Mouse (Mus musculus) frontal cortex, adult 2 months (tissue): Measurements from ENCODE around the gene Fem1a. TPM values are rescaled to one million over a fixed set of nuclear protein-coding genes. Genes with fewer than 3 reads are reported as not detected.

Source experiments
- DNase-seq, 2 experiments: peaks; one replicate each; pipeline ENCODE4 v3.0.0; 2022; ENCODE audit warnings: low spot score in 1 of 2; ENCODE audit errors: extremely low spot score in 1 of 2
- polyA plus RNA-seq: library from polyadenylated mRNA; depleted of rRNA; stranded (reverse); fragments of >200 nt; gene quantifications from 2 replicates; pipeline ENCODE4 v1.2.3, GENCODE M21; 2012; rRNA removed

Gene Fem1a
- polyA plus RNA-seq, 1 experiment, result 24.1 TPM

DNA sequence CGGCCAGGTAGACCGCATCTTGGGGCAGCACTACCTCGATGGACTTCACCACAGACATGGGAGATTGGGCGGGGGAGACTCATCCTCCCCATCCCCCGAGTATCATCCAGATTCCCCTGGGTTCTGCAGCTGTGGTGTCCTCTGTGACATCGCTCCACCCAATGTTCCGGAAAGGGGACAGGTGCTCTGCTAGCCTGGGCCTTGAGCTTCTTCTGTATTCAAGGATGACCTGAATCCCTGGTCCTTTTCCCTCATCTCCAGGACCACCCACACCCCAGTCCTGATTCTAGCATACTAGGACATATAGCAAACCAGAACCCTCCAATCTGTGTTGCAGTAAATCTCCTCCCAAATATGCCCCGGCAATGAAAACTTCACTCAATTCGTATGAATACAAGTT, 43.6 kb downstream of the Fem1a start, which contains the start of gene Arrdc5:
TSS of gene Arrdc5 (minus strand) at position 101 of the 400 bp plus-strand sequence.
- no peak for DNase-seq

DNA sequence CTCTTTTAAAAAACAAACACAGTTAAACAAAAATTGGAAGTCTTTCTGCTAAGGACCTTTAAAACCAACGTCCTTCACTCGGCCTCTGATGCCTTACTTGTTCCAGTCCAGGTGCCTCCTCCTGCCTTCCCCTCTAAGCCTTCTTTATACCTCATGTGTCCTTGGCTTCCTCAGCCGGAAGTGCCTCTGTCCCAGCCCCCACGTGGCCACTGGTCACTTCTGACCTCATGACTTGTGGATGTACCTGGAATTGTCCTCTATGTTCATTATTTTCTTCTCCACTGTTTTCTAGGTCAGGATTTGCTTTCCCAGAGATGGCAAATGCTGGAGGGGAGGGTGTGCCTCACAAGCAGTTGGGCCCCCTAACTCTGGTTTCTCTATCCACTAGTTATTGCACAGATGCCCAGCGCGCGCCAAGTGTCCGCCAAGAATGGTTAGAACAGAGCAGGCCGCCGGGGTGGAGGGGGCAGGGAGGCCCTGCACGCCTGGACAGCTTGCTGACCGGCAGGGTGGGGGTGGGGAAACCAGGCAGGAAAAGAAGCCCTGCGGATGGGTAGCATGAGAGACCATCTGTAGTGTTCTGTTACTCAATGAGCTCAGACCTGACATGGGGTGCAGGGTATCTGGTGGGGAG, 45.9 kb downstream of the Fem1a start:
- no peak for DNase-seq

DNA sequence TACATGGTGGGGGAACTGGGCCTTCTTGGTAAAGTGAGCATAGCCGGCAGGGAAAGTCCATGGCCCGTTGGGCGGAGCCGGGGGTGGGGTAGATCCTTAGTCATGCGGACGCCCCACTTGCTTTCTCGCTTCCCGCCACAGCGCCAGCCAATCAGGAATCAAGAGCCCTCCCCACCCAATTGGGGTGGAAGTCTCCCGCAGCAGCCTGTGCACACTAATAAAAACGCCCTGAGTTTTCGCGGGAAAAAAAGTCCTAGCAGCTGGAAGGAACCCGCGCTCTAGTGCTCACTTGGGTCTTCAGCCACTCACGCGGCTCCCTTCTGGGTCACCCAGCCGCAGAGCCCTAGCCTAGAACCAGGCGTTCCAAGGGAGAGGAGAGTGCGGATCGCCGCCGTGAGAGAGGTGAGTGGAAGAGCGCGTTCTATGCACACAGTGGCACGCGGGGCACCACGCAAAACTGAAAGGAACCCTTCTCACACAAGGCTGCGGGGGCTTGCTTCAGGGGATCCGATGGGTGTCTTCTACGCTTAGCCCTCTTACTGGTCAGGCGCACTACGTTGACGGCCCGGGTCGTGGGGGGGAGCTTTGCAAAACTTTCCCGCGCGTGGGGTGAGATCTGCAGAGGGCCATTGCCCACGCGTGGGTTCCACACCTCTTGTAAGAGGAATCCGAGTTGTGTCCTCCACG, 46.7 kb downstream of the Fem1a start, which contains the start of gene Uhrf1:
TSS of gene Uhrf1 (plus strand) at position 162 of the 687 bp plus-strand sequence.
- no peak for DNase-seq

DNA sequence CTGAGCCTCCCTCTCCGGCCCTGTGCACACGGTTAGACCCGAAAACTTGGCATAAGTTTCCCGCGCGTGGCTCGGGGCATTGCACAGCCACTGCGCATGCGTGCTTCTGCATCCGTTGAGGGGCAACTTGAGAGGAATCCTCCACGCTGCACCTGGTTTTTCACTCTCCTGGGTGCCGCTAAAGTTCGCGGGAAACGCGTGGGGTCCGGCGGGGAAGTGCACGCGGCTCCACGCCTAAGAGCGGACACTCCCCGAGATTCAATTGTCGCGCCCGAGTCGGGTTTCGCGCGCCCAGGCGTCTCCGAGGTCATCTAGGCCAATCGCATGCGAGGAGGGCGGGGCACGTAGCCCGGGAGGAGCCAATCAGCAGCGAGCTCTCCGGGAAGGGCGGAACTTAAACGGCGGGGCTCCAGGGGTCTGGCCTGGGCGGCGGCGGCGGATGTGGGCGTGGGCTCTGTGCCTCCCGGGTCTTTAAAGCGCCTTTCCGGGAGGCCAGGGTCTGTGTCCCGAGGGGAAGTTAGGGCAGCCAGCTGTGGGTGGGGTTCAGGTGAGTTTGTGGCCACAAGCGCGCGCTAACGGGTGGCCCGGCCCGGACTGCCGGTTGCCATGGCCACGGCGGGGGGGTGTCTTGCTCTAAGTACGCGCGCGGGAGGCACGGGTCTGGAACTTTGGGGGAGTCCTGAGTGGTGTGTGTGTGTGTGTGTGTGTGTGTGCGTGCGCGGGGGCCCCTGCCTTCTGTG, 47.4 kb downstream of the Fem1a start:
- peak; percentile 79 to 93 for DNase-seq

DNA sequence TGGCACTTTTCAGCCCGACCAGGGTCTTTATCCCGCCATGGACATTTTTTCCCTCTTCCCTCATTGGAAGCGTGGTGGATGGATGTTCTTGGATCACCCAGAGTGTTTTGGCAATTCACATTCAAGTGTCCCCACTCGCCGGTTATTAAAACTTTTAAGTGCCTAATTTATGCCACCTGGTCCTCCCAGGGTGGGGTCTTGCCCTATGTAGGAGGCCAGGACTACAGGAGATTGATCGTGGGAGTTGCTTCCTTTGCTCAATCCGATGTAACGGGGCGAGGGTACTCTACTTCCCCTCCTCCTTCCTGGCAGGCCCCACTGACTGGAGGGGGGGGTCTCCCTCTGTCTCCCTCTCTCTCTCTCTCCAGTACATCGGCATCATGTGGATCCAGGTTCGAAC, 48.1 kb downstream of the Fem1a start:
- no peak for DNase-seq

DNA sequence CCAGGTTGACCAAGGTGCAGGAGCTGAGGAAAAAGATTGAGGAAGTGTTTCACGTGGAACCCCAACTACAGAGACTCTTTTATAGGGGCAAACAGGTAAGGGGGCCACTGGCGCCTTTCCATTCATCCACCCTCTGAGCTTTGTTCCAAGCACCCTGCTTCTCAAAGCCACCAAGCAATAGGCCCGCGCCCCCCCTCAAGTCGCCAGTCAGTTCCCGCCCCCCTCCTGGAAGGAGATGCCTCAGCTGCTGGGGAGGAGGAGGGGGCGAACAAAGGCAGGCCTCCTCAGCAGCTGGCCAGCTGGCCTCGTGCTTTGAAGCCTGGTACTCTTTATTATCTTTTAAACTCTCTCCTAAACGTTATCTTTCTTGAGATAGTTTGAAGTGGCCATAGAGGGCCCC, 48.5 kb downstream of the Fem1a start:
- no peak for DNase-seq

DNA sequence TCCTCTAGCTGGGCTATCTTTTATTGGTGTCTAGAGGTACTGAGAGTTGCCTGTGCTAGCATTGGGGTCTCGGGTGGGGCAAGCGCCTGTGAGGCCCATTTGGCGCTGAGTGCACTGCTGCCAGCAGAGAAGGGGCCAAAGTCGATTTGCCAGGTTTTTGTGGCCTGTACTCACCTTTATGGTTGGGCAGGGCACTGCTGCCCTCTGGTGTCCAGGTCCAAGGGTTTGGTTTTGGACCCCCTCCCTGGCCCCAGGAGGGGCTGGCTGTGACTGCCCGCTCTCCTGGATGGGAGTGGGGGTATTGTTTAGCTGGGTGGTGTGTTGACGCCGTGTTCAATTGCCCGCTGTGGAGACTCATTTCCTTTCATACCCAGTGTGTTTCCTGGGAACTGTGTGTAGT, 49.2 kb downstream of the Fem1a start:
- DNase-seq, result no peak

DNA sequence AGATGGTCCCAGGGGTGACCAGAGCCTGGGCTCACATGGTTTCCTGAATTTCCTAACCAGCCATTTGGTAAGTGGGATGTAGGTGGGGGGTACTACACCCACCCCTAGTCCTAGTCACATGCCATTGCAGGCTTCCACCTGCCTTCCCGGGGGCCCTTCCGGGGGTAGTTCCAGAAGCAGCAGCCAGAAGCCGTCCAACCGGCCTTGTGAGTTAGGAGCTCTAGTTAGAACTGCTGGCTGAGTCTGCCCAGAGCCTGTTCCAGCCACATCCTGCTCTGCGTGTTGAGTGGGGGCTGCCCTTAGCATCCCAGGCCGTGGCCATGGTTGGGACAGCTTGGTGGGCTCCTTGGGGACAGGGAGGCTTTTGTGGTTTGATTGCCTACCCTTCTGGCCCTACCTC, 51.5 kb downstream of the Fem1a start:
- DNase-seq, result no peak

DNA sequence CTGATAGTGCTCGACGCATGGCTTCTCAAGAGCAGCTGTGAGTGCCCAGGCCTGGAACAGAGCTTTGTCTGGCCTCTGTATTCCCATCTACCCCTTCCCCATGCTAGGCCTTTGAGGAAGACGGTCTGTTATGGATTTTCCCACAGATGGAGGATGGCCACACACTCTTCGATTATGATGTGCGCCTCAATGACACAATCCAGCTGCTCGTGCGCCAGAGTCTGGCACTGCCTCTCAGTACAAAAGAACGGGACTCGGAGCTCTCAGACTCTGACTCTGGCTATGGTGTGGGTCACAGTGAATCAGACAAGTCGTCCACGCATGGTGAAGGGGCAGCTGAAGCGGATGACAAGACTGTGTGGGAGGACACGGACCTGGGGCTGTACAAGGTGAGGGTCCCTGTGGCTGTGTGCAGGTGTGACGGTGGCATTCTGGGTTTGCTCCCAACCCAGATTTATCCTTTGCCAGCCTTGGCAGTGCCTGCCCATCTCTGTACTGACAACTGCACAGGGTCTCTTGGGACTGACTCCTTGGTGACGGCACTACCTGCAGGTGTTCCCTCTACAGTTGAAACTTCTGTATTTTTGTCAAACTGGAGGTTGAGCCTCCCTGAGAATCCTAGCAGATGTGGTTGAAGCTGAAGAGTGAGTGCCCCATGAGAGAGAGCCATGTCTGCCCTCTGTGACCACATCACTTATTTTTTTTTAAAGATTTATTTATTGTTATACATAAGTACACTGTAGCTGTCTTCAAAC, 52.8 kb downstream of the Fem1a start:
- no peak for DNase-seq

Other genes with a start within 250 kb of the Fem1a start
- 46.0 and 50.7 TPM in 2 replicates for gene Sh3gl1, start 220.2 kb upstream of the Fem1a start, polyA plus RNA-seq
- gene Chaf1a, start 216.4 kb upstream of the Fem1a start, polyA plus RNA-seq, result 2.7 and 2.8 TPM in 2 replicates
- gene Ubxn6, start 181.8 kb upstream of the Fem1a start, polyA plus RNA-seq, result 106 and 113 TPM in 2 replicates
- 129 and 145 TPM in 2 replicates for gene Hdgfl2, start 177.2 kb upstream of the Fem1a start, polyA plus RNA-seq
- gene Plin4, start 147.0 kb upstream of the Fem1a start, polyA plus RNA-seq, result 0.36 and 0.56 TPM in 2 replicates
- gene Plin5, start 139.2 kb upstream of the Fem1a start, polyA plus RNA-seq, result 0.19 and 0.38 TPM in 2 replicates
- gene Lrg1, start 134.8 kb upstream of the Fem1a start, polyA plus RNA-seq, result 1.9 and 3.4 TPM in 2 replicates
- 89.0 and 95.5 TPM in 2 replicates for gene Sema6b, start 116.5 kb upstream of the Fem1a start, polyA plus RNA-seq
- 6.6 TPM in 2 replicates for gene Tnfaip8l1, start 94.3 kb upstream of the Fem1a start, polyA plus RNA-seq
- gene Mydgf, start 72.9 kb upstream of the Fem1a start, polyA plus RNA-seq, result 43.1 and 43.8 TPM in 2 replicates
- 49.7 and 52.4 TPM in 2 replicates for gene Dpp9, start 37.9 kb upstream of the Fem1a start, polyA plus RNA-seq
- gene Ticam1, start 20.0 kb downstream of the Fem1a start, polyA plus RNA-seq, result 4.5 and 5.0 TPM in 2 replicates
- 10.8 and 11.2 TPM in 2 replicates for gene Plin3, start 36.1 kb downstream of the Fem1a start, polyA plus RNA-seq
- gene Arrdc5, start 43.5 kb downstream of the Fem1a start, polyA plus RNA-seq, result not detected in 2 replicates
- 1.8 and 2.1 TPM in 2 replicates for gene Uhrf1, start 46.5 kb downstream of the Fem1a start, polyA plus RNA-seq
- gene Kdm4b, start 69.3 kb downstream of the Fem1a start, polyA plus RNA-seq, result 43.8 and 49.9 TPM in 2 replicates
- 622 and 690 TPM in 2 replicates for gene Ptprs, start 219.7 kb downstream of the Fem1a start, polyA plus RNA-seq